In genomic region chr12:99205734-99206133, GRCm38 (mm10) we compare ENCODE assay signal across 14 mouse cellular contexts.
"Had no signal": no experiment of that assay in that cellular context is flagged by ENCODE, and none has a peak within 500 bp of the region (broad histone marks: within the 10 kb centered on the region; RNA-seq: fewer than 3 reads in every experiment).

No protein-coding gene starts in this region.

- H3K4me3 ChIP-seq: layer of hippocampus, adult 2 months; limb, embryonic 13.5 days; neural tube, embryonic 13.5 days; stomach, embryonic 15.5 days had no signal

- H3K36me3 ChIP-seq: neural tube, embryonic 13.5 days; stomach, embryonic 15.5 days had no signal

- H3K27me3 ChIP-seq: limb, embryonic 13.5 days; neural tube, embryonic 13.5 days; stomach, embryonic 15.5 days had no signal

- H3K9ac ChIP-seq: limb, embryonic 13.5 days; liver, embryonic 14.5 days; neural tube, embryonic 13.5 days; stomach, embryonic 15.5 days had no signal

- H3K27ac ChIP-seq: layer of hippocampus, adult 2 months; limb, embryonic 13.5 days; liver, embryonic 14.5 days; neural tube, embryonic 13.5 days; stomach, embryonic 15.5 days had no signal

- DNase-seq: kidney, adult 9 months; kidney, postnatal 10 days; kidney, postnatal 4 days; left cerebral cortex, postnatal 4 days; lung, adult 18-20 months; midbrain, embryonic 14.5 days; right cerebral cortex, postnatal 14 days; thymus, adult 2 months; thymus, postnatal 4 days had no signal

- H3K4me1 ChIP-seq: limb, embryonic 13.5 days; stomach, embryonic 15.5 days had no signal

- H3K9me3 ChIP-seq: limb, embryonic 13.5 days; neural tube, embryonic 13.5 days; stomach, embryonic 15.5 days had no signal

- H3K4me2 ChIP-seq: limb, embryonic 13.5 days; neural tube, embryonic 13.5 days; stomach, embryonic 15.5 days had no signal
